Mouse (Mus musculus) olfactory bulb, adult 2 months (tissue): ENCODE data around the gene Myo3b. TPM values are rescaled to one million over a fixed set of nuclear protein-coding genes. Genes with fewer than 3 reads are reported as not detected.
A peak's percentile ranks its signal among the peaks of the same experiment; 100 is the strongest.

ENCODE experiments used
- H3K27ac ChIP-seq: fragments of 200-500 bp; 2 replicates; pipeline ENCODE4 v1.5.1; 2012; ENCODE audit warnings: low read depth, low read length; ENCODE audit not compliant: insufficient read depth
- H3K4me1 ChIP-seq: fragments of 200-500 bp; 2 replicates; pipeline ENCODE4 v1.6.1; 2012; ENCODE audit warnings: low read length; ENCODE audit not compliant: control insufficient read depth, insufficient read depth
- H3K4me3 ChIP-seq: fragments of 200-500 bp; 2 replicates; pipeline ENCODE4 v1.5.1; 2012; ENCODE audit warnings: mild to moderate bottlenecking, low read depth, low read length, moderate library complexity; ENCODE audit not compliant: insufficient read depth
- CTCF ChIP-seq: fragments of 200-500 bp; IDR thresholded peaks from 2 replicates; pipeline ENCODE4 v1.5.1; 2012; ENCODE audit warnings: low read depth, mild to moderate bottlenecking, low read length, moderate library complexity; ENCODE audit not compliant: insufficient read depth
- POLR2A ChIP-seq: fragments of 200-500 bp; IDR thresholded peaks from 2 replicates; pipeline ENCODE4 v1.6.1; 2012; ENCODE audit warnings: mild to moderate bottlenecking, low read depth, low read length, moderate library complexity; ENCODE audit not compliant: insufficient read depth
- WGBS: fragments of 180-500 bp; shearing (Covaris S2); methylation state at CpG from one replicate; pipeline ENCODE4 v1.1.7; 2018; 5-methylcytosine and 5-hydroxymethylcytosine counted together
- polyA plus RNA-seq: library from polyadenylated mRNA; stranded (reverse); fragments of >200 nt; gene quantifications from 2 replicates; pipeline ENCODE4 v1.2.4, GENCODE M21; 2012; ENCODE audit warnings: low replicate concordance; ENCODE audit not compliant: missing spikeins, insufficient read depth, insufficient read length

Myo3b gene
- polyA plus RNA-seq, 1 experiment, result not detected

- Histone ChIP-seq H3K4me3 (no peak overlapping the region), H3K4me1 (peaks cover 5% of the 10 kb centered on the region; the same call in 1 of the 2 replicates), H3K27ac (no peak overlapping the region)
- TF ChIP-seq CTCF (no peak), POLR2A (no peak)
- WGBS, result 60% methylated on average over 4 of the region's 4 CpGs
Measured at GRCm38 (mm10) chr2:70137226-70137998, 98.5 kb downstream of the Myo3b start.

- Histone ChIP-seq H3K4me1 (peaks cover 4% of the 10 kb centered on the region; the same call in 1 of the 2 replicates), H3K4me3 (no peak overlapping the region), H3K27ac (no peak overlapping the region)
- 97% methylated on average over 4 of the region's 4 CpGs for WGBS
- TF ChIP-seq POLR2A (no peak), CTCF (no peak)
Measured at GRCm38 (mm10) chr2:70143543-70144188, 104.7 kb downstream of the Myo3b start.

GRCm38 (mm10) chr2:70146993-70147581 lies 108.2 kb downstream of the Myo3b start:
- WGBS, result 64% methylated on average over 12 of the region's 12 CpGs
- Histone ChIP-seq H3K4me1 (peaks cover 9% of the 10 kb centered on the region; the same call in 1 of the 2 replicates), H3K27ac (no peak overlapping the region), H3K4me3 (no peak overlapping the region)
- TF ChIP-seq POLR2A (no peak), CTCF (no peak)

- no peak overlapping the region for H3K4me3 ChIP-seq
- 74% methylated on average over 13 of the region's 13 CpGs for WGBS
- peak overlapping the region; percentile 7 for H3K27ac ChIP-seq
- peaks cover 13% of the 10 kb centered on the region; the same call in 1 of the 2 replicates for H3K4me1 ChIP-seq
- TF ChIP-seq POLR2A (no peak), CTCF (no peak)
Measured at GRCm38 (mm10) chr2:70148821-70149510, 110.0 kb downstream of the Myo3b start.

- TF ChIP-seq CTCF (no peak), POLR2A (no peak)
- WGBS, result 36% methylated on average over 6 of the region's 6 CpGs
- H3K27ac ChIP-seq, result peak overlapping the region; percentile 99
Measured at GRCm38 (mm10) chr2:70150399-70151035, 111.6 kb downstream of the Myo3b start.

GRCm38 (mm10) chr2:70151930-70152329 lies 113.0 kb downstream of the Myo3b start:
- H3K4me1 ChIP-seq, result peaks cover 21% of the 10 kb centered on the region
- 77% methylated on average over 3 of the region's 3 CpGs for WGBS

More at GRCm38 (mm10) chr2:70150399-70151035, 111.6 kb downstream of the Myo3b start:
- Histone ChIP-seq H3K4me3 (no peak overlapping the region), H3K4me1 (peaks cover 17% of the 10 kb centered on the region)

GRCm38 (mm10) chr2:70155226-70155836 lies 116.4 kb downstream of the Myo3b start:
- H3K4me3 ChIP-seq, result no peak overlapping the region
- peak overlapping the region; percentile 97 for H3K27ac ChIP-seq
- 22% methylated on average over 8 of the region's 8 CpGs for WGBS
- TF ChIP-seq POLR2A (no peak), CTCF (no peak)
- peaks cover 24% of the 10 kb centered on the region for H3K4me1 ChIP-seq

More at GRCm38 (mm10) chr2:70151930-70152329, 113.0 kb downstream of the Myo3b start:
- Histone ChIP-seq H3K4me3 (no peak overlapping the region), H3K27ac (peak overlapping the region; percentile 75; the same call in 1 of the 2 replicates)
- TF ChIP-seq CTCF, result no peak
- TF ChIP-seq POLR2A, result no peak

GRCm38 (mm10) chr2:70159543-70159942 lies 120.6 kb downstream of the Myo3b start:
- peaks cover 22% of the 10 kb centered on the region for H3K4me1 ChIP-seq
- 16% methylated on average over 8 of the region's 8 CpGs for WGBS
- no peak overlapping the region for H3K4me3 ChIP-seq
- TF ChIP-seq POLR2A, result no peak
- TF ChIP-seq CTCF, result no peak
- H3K27ac ChIP-seq, result peak overlapping the region; percentile 83
